Mouse (Mus musculus): ENCODE measurements around the gene Lpar1. TPM values are rescaled to one million over a fixed set of nuclear protein-coding genes. Genes with fewer than 3 reads are reported as not detected.

Lpar1 gene
- polyA plus RNA-seq, 1 experiment, result 47.0 TPM

GRCm38 (mm10) chr4:58499831-58500230, 53.9 kb downstream of the Lpar1 start:
- no peak for TF ChIP-seq POLR2A (IDR thresholded peaks at IDR 0.05; ENCODE audit: low read depth, low read length)
- no peak for TF ChIP-seq CTCF (IDR thresholded peaks at IDR 0.05; ENCODE audit: extremely low read depth, insufficient read length, insufficient replicate concordance, low read depth, low read length)
- H3K36me3 ChIP-seq (ENCODE audit: control insufficient read depth, insufficient read depth, low read length), result peaks cover 18% of the 10 kb centered on the region
- H3K27me3 ChIP-seq (ENCODE audit: control insufficient read depth, insufficient read depth, low read length), result no peaks in the 10 kb centered on the region
- 59% methylated on average over 3 of the region's 3 CpGs for WGBS
- H3K4me1 ChIP-seq (ENCODE audit: control insufficient read depth, insufficient read depth, insufficient read length, low read length), result peaks cover 2% of the 10 kb centered on the region; the same call in 1 of the 2 replicates
- no peak overlapping the region for H3K27ac ChIP-seq (ENCODE audit: insufficient read depth, low read depth, low read length)
- no peak overlapping the region for H3K4me3 ChIP-seq (ENCODE audit: low read depth, low read length)

- Histone ChIP-seq H3K4me1 (ENCODE audit: control insufficient read depth, insufficient read depth, insufficient read length, low read length) (peaks cover 2% of the 10 kb centered on the region; the same call in 1 of the 2 replicates), H3K4me3 (ENCODE audit: low read depth, low read length) (no peak overlapping the region), H3K27me3 (ENCODE audit: control insufficient read depth, insufficient read depth, low read length) (no peaks in the 10 kb centered on the region), H3K36me3 (ENCODE audit: control insufficient read depth, insufficient read depth, low read length) (peaks cover 15% of the 10 kb centered on the region), H3K27ac (ENCODE audit: insufficient read depth, low read depth, low read length) (no peak overlapping the region)
- WGBS, result 54% methylated on average over 3 of the region's 3 CpGs
- TF ChIP-seq POLR2A (IDR thresholded peaks at IDR 0.05; ENCODE audit: low read depth, low read length) (no peak), CTCF (IDR thresholded peaks at IDR 0.05; ENCODE audit: extremely low read depth, insufficient read length, insufficient replicate concordance, low read depth, low read length) (no peak)
Measured at GRCm38 (mm10) chr4:58499241-58499640, 54.5 kb downstream of the Lpar1 start.

GRCm38 (mm10) chr4:58498734-58499133, 55.0 kb downstream of the Lpar1 start:
- no peaks in the 10 kb centered on the region for H3K27me3 ChIP-seq (ENCODE audit: control insufficient read depth, insufficient read depth, low read length)
- H3K27ac ChIP-seq (ENCODE audit: insufficient read depth, low read depth, low read length), result no peak overlapping the region
- H3K36me3 ChIP-seq (ENCODE audit: control insufficient read depth, insufficient read depth, low read length), result peaks cover 14% of the 10 kb centered on the region
- H3K4me1 ChIP-seq (ENCODE audit: control insufficient read depth, insufficient read depth, insufficient read length, low read length), result peaks cover 2% of the 10 kb centered on the region; the same call in 1 of the 2 replicates
- TF ChIP-seq CTCF (IDR thresholded peaks at IDR 0.05; ENCODE audit: extremely low read depth, insufficient read length, insufficient replicate concordance, low read depth, low read length) (no peak), POLR2A (IDR thresholded peaks at IDR 0.05; ENCODE audit: low read depth, low read length) (no peak)
- no peak overlapping the region for H3K4me3 ChIP-seq (ENCODE audit: low read depth, low read length)
- WGBS, result 30% methylated on average over 6 of the region's 6 CpGs

- H3K27ac ChIP-seq (ENCODE audit: insufficient read depth, low read depth, low read length), result no peak overlapping the region
Measured at GRCm38 (mm10) chr4:58497284-58497683, 56.4 kb downstream of the Lpar1 start.

GRCm38 (mm10) chr4:58496743-58497142, 57.0 kb downstream of the Lpar1 start:
- Histone ChIP-seq H3K4me3 (ENCODE audit: low read depth, low read length) (no peak overlapping the region), H3K4me1 (ENCODE audit: control insufficient read depth, insufficient read depth, insufficient read length, low read length) (peaks cover 6% of the 10 kb centered on the region; the same call in 1 of the 2 replicates), H3K27ac (ENCODE audit: insufficient read depth, low read depth, low read length) (no peak overlapping the region), H3K27me3 (ENCODE audit: control insufficient read depth, insufficient read depth, low read length) (no peaks in the 10 kb centered on the region), H3K36me3 (ENCODE audit: control insufficient read depth, insufficient read depth, low read length) (peaks cover 5% of the 10 kb centered on the region; the same call in 1 of the 2 replicates)
- no peak for TF ChIP-seq CTCF (IDR thresholded peaks at IDR 0.05; ENCODE audit: extremely low read depth, insufficient read length, insufficient replicate concordance, low read depth, low read length)
- no peak for TF ChIP-seq POLR2A (IDR thresholded peaks at IDR 0.05; ENCODE audit: low read depth, low read length)
- 72% methylated on average over 8 of the region's 8 CpGs for WGBS

More at GRCm38 (mm10) chr4:58497284-58497683, 56.4 kb downstream of the Lpar1 start:
- Histone ChIP-seq H3K4me1 (ENCODE audit: control insufficient read depth, insufficient read depth, insufficient read length, low read length) (peaks cover 4% of the 10 kb centered on the region; the same call in 1 of the 2 replicates), H3K27me3 (ENCODE audit: control insufficient read depth, insufficient read depth, low read length) (no peaks in the 10 kb centered on the region), H3K36me3 (ENCODE audit: control insufficient read depth, insufficient read depth, low read length) (peaks cover 7% of the 10 kb centered on the region; the same call in 1 of the 2 replicates), H3K4me3 (ENCODE audit: low read depth, low read length) (no peak overlapping the region)
- WGBS, result 85% methylated on average over 4 of the region's 4 CpGs
- no peak for TF ChIP-seq POLR2A (IDR thresholded peaks at IDR 0.05; ENCODE audit: low read depth, low read length)
- TF ChIP-seq CTCF (IDR thresholded peaks at IDR 0.05; ENCODE audit: extremely low read depth, insufficient read length, insufficient replicate concordance, low read depth, low read length), result no peak

- WGBS, result 53% methylated on average over 3 of the region's 3 CpGs
- Histone ChIP-seq H3K36me3 (ENCODE audit: control insufficient read depth, insufficient read depth, low read length) (0 out of 2 replicates have a peak, but pooled peaks cover 2% of the 10 kb centered on the region), H3K27me3 (ENCODE audit: control insufficient read depth, insufficient read depth, low read length) (no peaks in the 10 kb centered on the region), H3K4me3 (ENCODE audit: low read depth, low read length) (no peak overlapping the region), H3K4me1 (ENCODE audit: control insufficient read depth, insufficient read depth, insufficient read length, low read length) (peaks cover 7% of the 10 kb centered on the region), H3K27ac (ENCODE audit: insufficient read depth, low read depth, low read length) (peak overlapping the region; percentile 2; the same call in 1 of the 2 replicates)
- TF ChIP-seq POLR2A (IDR thresholded peaks at IDR 0.05; ENCODE audit: low read depth, low read length) (no peak), CTCF (IDR thresholded peaks at IDR 0.05; ENCODE audit: extremely low read depth, insufficient read length, insufficient replicate concordance, low read depth, low read length) (no peak)
Measured at GRCm38 (mm10) chr4:58491742-58492141, 62.0 kb downstream of the Lpar1 start.

GRCm38 (mm10) chr4:58490374-58490773, 63.3 kb downstream of the Lpar1 start:
- WGBS, result 69% methylated on average over 4 of the region's 4 CpGs
- peaks cover 7% of the 10 kb centered on the region for H3K4me1 ChIP-seq (ENCODE audit: control insufficient read depth, insufficient read depth, insufficient read length, low read length)
- H3K27ac ChIP-seq (ENCODE audit: insufficient read depth, low read depth, low read length), result no peak overlapping the region
- H3K27me3 ChIP-seq (ENCODE audit: control insufficient read depth, insufficient read depth, low read length), result no peaks in the 10 kb centered on the region
- H3K36me3 ChIP-seq (ENCODE audit: control insufficient read depth, insufficient read depth, low read length), result peaks cover 9% of the 10 kb centered on the region; the same call in 1 of the 2 replicates
- no peak overlapping the region for H3K4me3 ChIP-seq (ENCODE audit: low read depth, low read length)
- TF ChIP-seq CTCF (IDR thresholded peaks at IDR 0.05; ENCODE audit: extremely low read depth, insufficient read length, insufficient replicate concordance, low read depth, low read length) (no peak), POLR2A (IDR thresholded peaks at IDR 0.05; ENCODE audit: low read depth, low read length) (no peak)
